Mouse (Mus musculus): ENCODE data around the gene Ubl5. TPM values are rescaled to one million over a fixed set of nuclear protein-coding genes. Genes with fewer than 3 reads are reported as not detected.

The Ubl5 gene
- total and polyA plus RNA-seq, 2 experiments from 2014 or later = 238 to 389 TPM

DNA sequence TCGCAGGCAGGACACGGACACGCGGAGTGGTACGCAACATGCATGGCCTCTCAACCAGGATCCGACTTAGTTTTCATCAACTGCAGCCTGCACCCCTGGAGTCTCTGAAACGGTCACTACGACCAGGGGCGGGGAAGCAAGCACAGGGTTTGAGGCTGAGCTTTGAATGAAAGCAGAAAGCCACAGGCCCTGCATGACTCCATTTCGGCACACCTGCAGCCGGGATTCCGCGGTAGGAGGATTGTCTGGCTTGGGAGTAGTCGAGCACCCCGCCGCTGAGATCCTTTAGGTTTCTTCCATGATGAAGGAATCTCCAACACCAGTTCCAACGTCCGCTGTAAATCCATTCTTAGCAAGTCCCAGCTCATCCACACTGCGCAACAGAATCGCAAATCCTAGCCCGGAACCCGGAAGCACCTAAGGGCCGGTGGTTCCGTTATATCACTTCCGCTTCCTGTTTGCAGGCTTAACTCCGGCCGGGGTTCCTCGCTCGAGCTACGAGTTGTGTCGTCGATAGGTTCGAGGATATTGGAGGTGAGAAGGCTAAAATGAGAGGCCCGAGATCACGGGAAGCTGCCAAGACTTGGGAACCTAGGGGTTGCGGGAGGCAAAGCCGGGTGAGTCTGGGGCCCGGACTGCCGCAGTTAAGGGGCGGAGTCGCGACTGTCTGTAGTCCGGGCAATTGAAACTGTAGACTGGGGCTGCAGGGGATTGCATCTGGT is 1.8 kb downstream of the Ubl5 start, which contains the start of gene Fbxl12:
TSS of gene Fbxl12 (minus strand) at position 408 of the 722 bp plus-strand sequence.
- no peak for ATAC-seq (ENCODE audit: insufficient read depth, low read depth)
- DNase-seq (ENCODE audit: low spot score) = peak; percentile 84
- under 1% methylated on average over 43 of the region's 43 CpGs for WGBS
- peak within 1 kb of the TSS; percentile 95 for H3K27ac ChIP-seq (ENCODE audit: low read depth)
- peaks cover 19% of the 10 kb centered on the region for H3K4me1 ChIP-seq (ENCODE audit: control insufficient read depth, insufficient read depth)
- H3K27me3 ChIP-seq (ENCODE audit: control insufficient read depth, insufficient read depth, low read length) = no peaks in the 10 kb centered on the region
- peak within 1 kb of the TSS; percentile 80 for H3K4me2 ChIP-seq (ENCODE audit: low read depth, low read length)
- peak within 1 kb of the TSS; percentile 95 for H3K9ac ChIP-seq (replicated peaks; ENCODE audit: low read depth, low read length)
- H3K9me3 ChIP-seq (replicated peaks; ENCODE audit: control insufficient read depth, low read length) = no peaks in the 10 kb centered on the region
- no peak for TF ChIP-seq EP300 (IDR thresholded peaks at IDR 0.05; ENCODE audit: low read depth)
- TF ChIP-seq CTCF (IDR thresholded peaks at IDR 0.05; ENCODE audit: low read depth) = no peak
- H3K4me3 ChIP-seq (ENCODE audit: low read depth, low read length) = peak within 1 kb of the TSS; percentile 93
- peaks cover 18% of the 10 kb centered on the region for H3K36me3 ChIP-seq (replicated peaks; ENCODE audit: control insufficient read depth, insufficient read depth, low read length)

GRCm38 (mm10) chr9:20645121-20645520 is 2.4 kb downstream of the Ubl5 start:
- Histone ChIP-seq H3K4me1 (ENCODE audit: control insufficient read depth, insufficient read depth) (peaks cover 19% of the 10 kb centered on the region), H3K27me3 (ENCODE audit: control insufficient read depth, insufficient read depth, low read length) (no peaks in the 10 kb centered on the region), H3K9ac (replicated peaks; ENCODE audit: low read depth, low read length) (peak overlapping the region; percentile 95), H3K9me3 (replicated peaks; ENCODE audit: control insufficient read depth, low read length) (no peaks in the 10 kb centered on the region), H3K36me3 (replicated peaks; ENCODE audit: control insufficient read depth, insufficient read depth, low read length) (peaks cover 18% of the 10 kb centered on the region), H3K4me3 (ENCODE audit: low read depth, low read length) (peak overlapping the region; percentile 93), H3K4me2 (ENCODE audit: low read depth, low read length) (peak overlapping the region; percentile 80), H3K27ac (ENCODE audit: low read depth) (peak overlapping the region; percentile 95)
- DNase-seq (ENCODE audit: low spot score) = no peak
- ATAC-seq (ENCODE audit: insufficient read depth, low read depth) = no peak
- WGBS = 3% methylated on average over 17 of the region's 17 CpGs
- TF ChIP-seq CTCF (IDR thresholded peaks at IDR 0.05; ENCODE audit: low read depth) (no peak), EP300 (IDR thresholded peaks at IDR 0.05; ENCODE audit: low read depth) (no peak)

GRCm38 (mm10) chr9:20651602-20652259 is 9.1 kb downstream of the Ubl5 start, which contains the start of gene Pin1:
TSS of gene Pin1 (plus strand) at chr9:20652095.
- peak; percentile 99 for ATAC-seq (ENCODE audit: insufficient read depth, low read depth)
- DNase-seq (ENCODE audit: low spot score) = peak; percentile 100
- Histone ChIP-seq H3K9ac (replicated peaks; ENCODE audit: low read depth, low read length) (peak within 1 kb of the TSS; percentile 80), H3K27me3 (ENCODE audit: control insufficient read depth, insufficient read depth, low read length) (no peaks in the 10 kb centered on the region), H3K4me2 (ENCODE audit: low read depth, low read length) (peak within 1 kb of the TSS; percentile 89), H3K36me3 (replicated peaks; ENCODE audit: control insufficient read depth, insufficient read depth, low read length) (peaks cover 35% of the 10 kb centered on the region), H3K4me3 (ENCODE audit: low read depth, low read length) (peak within 1 kb of the TSS; percentile 95), H3K9me3 (replicated peaks; ENCODE audit: control insufficient read depth, low read length) (no peaks in the 10 kb centered on the region), H3K27ac (ENCODE audit: low read depth) (peak within 1 kb of the TSS; percentile 54; the same call in 1 of the 2 replicates), H3K4me1 (ENCODE audit: control insufficient read depth, insufficient read depth) (peaks cover 4% of the 10 kb centered on the region; the same call in 1 of the 2 replicates)
- WGBS = under 1% methylated on average over 45 of the region's 45 CpGs
- no peak; the same call in 1 of the 2 replicates for TF ChIP-seq EP300 (IDR thresholded peaks at IDR 0.05; ENCODE audit: low read depth)
- TF ChIP-seq CTCF (IDR thresholded peaks at IDR 0.05; ENCODE audit: low read depth) = no peak

DNA sequence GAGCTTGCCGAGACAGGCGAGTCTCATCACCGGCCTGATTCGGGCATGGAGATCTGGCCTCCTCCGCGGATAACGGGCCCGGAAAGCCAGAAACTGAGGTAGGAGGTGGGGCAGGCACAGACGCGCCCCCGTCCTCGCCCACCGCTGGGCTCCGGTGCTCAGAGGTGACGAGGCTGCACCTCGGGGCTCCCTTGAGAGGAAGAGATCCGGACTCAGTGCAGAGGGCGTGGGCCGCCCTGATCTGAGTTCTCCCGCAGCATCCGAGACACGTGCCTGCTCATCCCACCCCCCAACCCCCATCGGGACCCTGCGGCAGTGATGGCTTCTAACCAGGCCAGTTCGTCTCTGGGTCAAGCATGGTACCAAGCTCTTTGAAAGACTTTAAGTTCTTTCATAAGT is 9.6 kb downstream of the Ubl5 start:
- peak; percentile 7; the same call in 1 of the 2 replicates for ATAC-seq (ENCODE audit: insufficient read depth, low read depth)
- Histone ChIP-seq H3K9ac (replicated peaks; ENCODE audit: low read depth, low read length) (peak overlapping the region; percentile 80), H3K9me3 (replicated peaks; ENCODE audit: control insufficient read depth, low read length) (no peaks in the 10 kb centered on the region), H3K4me3 (ENCODE audit: low read depth, low read length) (peak overlapping the region; percentile 95), H3K4me2 (ENCODE audit: low read depth, low read length) (peak overlapping the region; percentile 89), H3K27me3 (ENCODE audit: control insufficient read depth, insufficient read depth, low read length) (no peaks in the 10 kb centered on the region), H3K36me3 (replicated peaks; ENCODE audit: control insufficient read depth, insufficient read depth, low read length) (peaks cover 35% of the 10 kb centered on the region), H3K27ac (ENCODE audit: low read depth) (peak overlapping the region; percentile 54; the same call in 1 of the 2 replicates), H3K4me1 (ENCODE audit: control insufficient read depth, insufficient read depth) (peaks cover 4% of the 10 kb centered on the region; the same call in 1 of the 2 replicates)
- DNase-seq (ENCODE audit: low spot score) = no peak
- TF ChIP-seq EP300 (IDR thresholded peaks at IDR 0.05; ENCODE audit: low read depth) = no peak
- WGBS = under 1% methylated on average over 25 of the region's 25 CpGs

DNA sequence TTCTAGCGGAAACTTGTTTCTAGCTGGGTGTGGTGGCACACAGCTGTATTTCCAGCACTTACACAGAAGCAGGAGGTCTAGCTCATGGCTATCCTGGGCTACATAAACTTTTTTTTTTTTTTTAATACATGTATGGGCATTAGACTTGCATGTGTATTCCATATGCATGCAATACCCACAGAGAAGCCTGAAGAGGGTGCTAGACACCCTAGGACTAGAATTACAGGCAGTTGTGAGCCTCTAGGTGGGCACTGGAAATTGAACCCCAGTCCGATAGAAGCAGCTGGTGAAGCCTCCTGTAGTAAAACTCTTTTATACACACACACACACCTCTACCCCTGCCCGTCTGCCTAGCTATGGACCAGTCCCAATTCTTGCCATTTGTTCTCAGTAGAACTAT is 11.2 kb downstream of the Ubl5 start:
- H3K36me3 ChIP-seq (replicated peaks; ENCODE audit: control insufficient read depth, insufficient read depth, low read length) = peaks cover 29% of the 10 kb centered on the region
- no peaks in the 10 kb centered on the region for H3K9me3 ChIP-seq (replicated peaks; ENCODE audit: control insufficient read depth, low read length)
- TF ChIP-seq CTCF (IDR thresholded peaks at IDR 0.05; ENCODE audit: low read depth) = no peak
- TF ChIP-seq EP300 (IDR thresholded peaks at IDR 0.05; ENCODE audit: low read depth) = no peak
- DNase-seq (ENCODE audit: low spot score) (no peak), ATAC-seq (ENCODE audit: insufficient read depth, low read depth) (no peak)
- no peak overlapping the region for H3K27ac ChIP-seq (ENCODE audit: low read depth)
- H3K4me2 ChIP-seq (ENCODE audit: low read depth, low read length) = no peak overlapping the region
- H3K9ac ChIP-seq (replicated peaks; ENCODE audit: low read depth, low read length) = no peak overlapping the region
- H3K4me3 ChIP-seq (ENCODE audit: low read depth, low read length) = no peak overlapping the region
- H3K4me1 ChIP-seq (ENCODE audit: control insufficient read depth, insufficient read depth) = peaks cover 4% of the 10 kb centered on the region; the same call in 1 of the 2 replicates
- H3K27me3 ChIP-seq (ENCODE audit: control insufficient read depth, insufficient read depth, low read length) = no peaks in the 10 kb centered on the region
- WGBS = 86% methylated on average over 3 of the region's 3 CpGs

Data from heart, postnatal 0 days (tissue).